Comparison of ENCODE assay signal across 24 mouse cellular contexts in genomic region chr19:3966330-3967075, GRCm38 (mm10). TPM values are rescaled to one million over a fixed set of nuclear protein-coding genes. Genes with fewer than 3 reads are reported as not detected.
DNase-seq lines count a peak whose midpoint lies in the region; ATAC-seq and TF ChIP-seq lines count a peak whose summit lies in the region.
"Had no signal": no experiment of that assay in that cellular context is flagged by ENCODE, and none has a peak within 500 bp of the region (broad histone marks: within the 10 kb centered on the region; RNA-seq: fewer than 3 reads in every experiment).

No protein-coding gene starts in this region.

- TF ChIP-seq POLR2A in heart, adult 2 months (IDR thresholded peaks at IDR 0.05; ENCODE audit: insufficient read depth, low read depth, low read length) = no peak

- H3K36me3 ChIP-seq in heart, adult 2 months (ENCODE audit: control insufficient read depth, insufficient read depth, low read length) = no peaks in the 10 kb centered on the region
- H3K36me3 ChIP-seq in lung, embryonic 14.5 days (ENCODE audit: insufficient read depth) = no peaks in the 10 kb centered on the region
- H3K36me3 ChIP-seq in liver, postnatal 0 days (replicated peaks; ENCODE audit: insufficient read depth, low read length) = no peaks in the 10 kb centered on the region
- H3K36me3 ChIP-seq in intestine, embryonic 15.5 days = no peaks in the 10 kb centered on the region
- H3K36me3 ChIP-seq: liver, embryonic 15.5 days; midbrain, embryonic 15.5 days had no signal

- peak; percentile 11; the same call in 1 of the 2 replicates for TF ChIP-seq CTCF in heart, adult 2 months (IDR thresholded peaks at IDR 0.05)
- peak; percentile 53 for TF ChIP-seq CTCF in lung, embryonic 14.5 days (IDR thresholded peaks at IDR 0.05; ENCODE audit: low read depth)
- TF ChIP-seq CTCF in liver, postnatal 0 days (IDR thresholded peaks at IDR 0.05; ENCODE audit: low read depth) = peak; percentile 30

- H3K9me3 ChIP-seq in lung, embryonic 14.5 days (ENCODE audit: low read depth, low read length) = no peaks in the 10 kb centered on the region
- H3K9me3 ChIP-seq in liver, postnatal 0 days (ENCODE audit: low read length) = no peaks in the 10 kb centered on the region
- no peaks in the 10 kb centered on the region for H3K9me3 ChIP-seq in intestine, embryonic 15.5 days
- H3K9me3 ChIP-seq: liver, embryonic 15.5 days; midbrain, embryonic 15.5 days had no signal

- TF ChIP-seq EP300 in heart, adult 2 months (IDR thresholded peaks at IDR 0.05; ENCODE audit: insufficient read depth, low read depth, low read length) = no peak
- no peak for TF ChIP-seq EP300 in liver, postnatal 0 days (IDR thresholded peaks at IDR 0.05; ENCODE audit: low read depth)

- no peaks in the 10 kb centered on the region for H3K79me2 ChIP-seq in heart, adult 2 months (replicated peaks; ENCODE audit: control insufficient read depth, insufficient read depth, low read length)

- ATAC-seq in lung, embryonic 14.5 days (ENCODE audit: insufficient read depth) = no peak
- ATAC-seq in liver, postnatal 0 days = no peak
- ATAC-seq in intestine, embryonic 15.5 days = no peak
- ATAC-seq: midbrain, embryonic 15.5 days had no signal

- no peak overlapping the region for H3K4me3 ChIP-seq in heart, adult 2 months
- H3K4me3 ChIP-seq in lung, embryonic 14.5 days (ENCODE audit: low read depth, low read length) = no peak overlapping the region
- H3K4me3 ChIP-seq in liver, postnatal 0 days (ENCODE audit: low read depth, low read length) = no peak overlapping the region
- no peak overlapping the region for H3K4me3 ChIP-seq in intestine, embryonic 15.5 days (replicated peaks)
- H3K4me3 ChIP-seq: liver, embryonic 15.5 days; midbrain, embryonic 15.5 days had no signal

- H3K9ac ChIP-seq in heart, adult 2 months (ENCODE audit: low read depth, low read length) = no peak overlapping the region
- no peak overlapping the region for H3K9ac ChIP-seq in lung, embryonic 14.5 days
- H3K9ac ChIP-seq in liver, postnatal 0 days (replicated peaks) = no peak overlapping the region
- no peak overlapping the region for H3K9ac ChIP-seq in intestine, embryonic 15.5 days
- H3K9ac ChIP-seq: liver, embryonic 15.5 days; midbrain, embryonic 15.5 days had no signal

- WGBS in heart, adult 2 months = 70% methylated on average over 11 of the region's 11 CpGs
- WGBS in lung, embryonic 14.5 days = 61% methylated on average over 11 of the region's 11 CpGs
- 74% methylated on average over 11 of the region's 11 CpGs for WGBS in liver, postnatal 0 days (ENCODE audit: insufficient replicate concordance)
- WGBS in intestine, embryonic 15.5 days = 68% methylated on average over 11 of the region's 11 CpGs

- H3K4me1 ChIP-seq in heart, adult 2 months (ENCODE audit: control insufficient read depth, insufficient read depth, low read length) = no peaks in the 10 kb centered on the region
- H3K4me1 ChIP-seq in lung, embryonic 14.5 days (ENCODE audit: insufficient read depth) = no peaks in the 10 kb centered on the region
- no peaks in the 10 kb centered on the region for H3K4me1 ChIP-seq in liver, postnatal 0 days (ENCODE audit: insufficient read depth)
- no peaks in the 10 kb centered on the region for H3K4me1 ChIP-seq in intestine, embryonic 15.5 days (replicated peaks)
- H3K4me1 ChIP-seq: midbrain, embryonic 15.5 days had no signal

- intact Hi-C loops in heart, adult 2 months (cut with DNase I) = no loop called here
- intact Hi-C loops in heart, postnatal 36 days (cut with DNase I) = no loop called here

- H3K27me3 ChIP-seq in heart, adult 2 months (ENCODE audit: control insufficient read depth, insufficient read depth, low read length) = no peaks in the 10 kb centered on the region
- no peaks in the 10 kb centered on the region for H3K27me3 ChIP-seq in lung, embryonic 14.5 days (ENCODE audit: insufficient read depth, low read length)
- H3K27me3 ChIP-seq in liver, postnatal 0 days (ENCODE audit: insufficient read depth, low read length) = no peaks in the 10 kb centered on the region
- no peaks in the 10 kb centered on the region for H3K27me3 ChIP-seq in intestine, embryonic 15.5 days (replicated peaks)
- H3K27me3 ChIP-seq: liver, embryonic 15.5 days; midbrain, embryonic 15.5 days had no signal

- no peak overlapping the region for H3K27ac ChIP-seq in heart, adult 2 months
- H3K27ac ChIP-seq in lung, embryonic 14.5 days (ENCODE audit: low read depth) = no peak overlapping the region
- H3K27ac ChIP-seq in liver, postnatal 0 days (ENCODE audit: low read depth) = no peak overlapping the region
- H3K27ac ChIP-seq in intestine, embryonic 15.5 days = no peak overlapping the region
- H3K27ac ChIP-seq: liver, embryonic 15.5 days; macrophage; midbrain, embryonic 15.5 days had no signal

- no peak for DNase-seq in heart, adult 2 months
- no peak for DNase-seq in heart, postnatal 36 days
- DNase-seq in lung, embryonic 14.5 days = no peak
- DNase-seq in lung, postnatal 14 days = no peak
- peak; percentile 43 for DNase-seq in ZHBTc4 (ENCODE audit: low read depth, low spot score)
- DNase-seq in liver, postnatal 0 days = no peak
- DNase-seq in thymus, postnatal 14 days = no peak
- DNase-seq: adrenal gland, postnatal 25 days; kidney, adult 11 months; kidney, postnatal 25 days; left cerebral cortex, postnatal 4 days; right cerebral cortex, postnatal 4 days had no signal

- H3K4me2 ChIP-seq in lung, embryonic 14.5 days = no peak overlapping the region
- H3K4me2 ChIP-seq in liver, postnatal 0 days (ENCODE audit: low read depth, low read length) = no peak overlapping the region
- no peak overlapping the region for H3K4me2 ChIP-seq in intestine, embryonic 15.5 days (replicated peaks)
- H3K4me2 ChIP-seq: liver, embryonic 15.5 days; midbrain, embryonic 15.5 days had no signal

RNA-seq across cellular contexts. Expression of gene Aldh3b2, which starts 5.6 kb away (rescaled TPM):
- under 1 TPM; 0.18 to 0.26 TPM for total RNA-seq in heart, adult 2 months (2021)
- 0.91 and 1.6 TPM in 2 replicates for polyA plus RNA-seq in heart, adult 2 months (2012; rRNA removed)
- total RNA-seq in heart, postnatal 36 days (2021) = under 1 TPM in 1 of 2 experiments, not detected in 1; 0.39 TPM
- polyA plus RNA-seq in lung, embryonic 14.5 days (2014; fragmentation: Nextera tagmentation; extraction: Ambion mirVana) = 0.62 and 1.0 TPM in 2 replicates
- 0.09 and 0.11 TPM in 2 replicates for polyA plus RNA-seq in liver, postnatal 0 days (2015; fragmentation: Nextera tagmentation; extraction: Ambion mirVana)
- polyA plus RNA-seq in intestine, embryonic 15.5 days (2015; fragmentation: Nextera tagmentation; extraction: Ambion mirVana) = 0.78 and 0.84 TPM in 2 replicates
- total RNA-seq: MEL had no signal
- polyA plus RNA-seq: macrophage had no signal

RNA-seq across cellular contexts. Expression of gene Aldh3b3, which starts 8.1 kb away (rescaled TPM):
- total RNA-seq in heart, adult 2 months (2021) = under 1 TPM; 0.39 to 0.61 TPM
- 2.8 and 5.4 TPM in 2 replicates for polyA plus RNA-seq in heart, adult 2 months (2012; rRNA removed)
- total RNA-seq in heart, postnatal 36 days (2021) = under 1 TPM; 0.38 to 0.56 TPM
- not detected in 2 replicates for polyA plus RNA-seq in lung, embryonic 14.5 days (2014; fragmentation: Nextera tagmentation; extraction: Ambion mirVana)
- 0.04 and 0.13 TPM in 2 replicates for polyA plus RNA-seq in liver, postnatal 0 days (2015; fragmentation: Nextera tagmentation; extraction: Ambion mirVana)
- polyA plus RNA-seq in intestine, embryonic 15.5 days (2015; fragmentation: Nextera tagmentation; extraction: Ambion mirVana) = not detected in 2 replicates
- total RNA-seq: layer of hippocampus, postnatal 10 days; left cerebral cortex, postnatal 4 days; MEL had no signal
- polyA plus RNA-seq: forebrain, embryonic 11.5 days; heart, embryonic 14.5 days; hindbrain, embryonic 11.5 days; macrophage; midbrain, embryonic 15.5 days; neural tube, embryonic 11.5 days had no signal

RNA-seq across cellular contexts. Expression of gene Acy3, which starts 19.9 kb away (rescaled TPM):
- 10 to 100 TPM; 21.5 to 28.0 TPM for total RNA-seq in heart, adult 2 months (2021)
- polyA plus RNA-seq in heart, adult 2 months (2012; rRNA removed) = 68.7 and 89.9 TPM in 2 replicates
- total RNA-seq in heart, postnatal 36 days (2021) = 10 to 100 TPM; 22.8 to 24.4 TPM
- polyA plus RNA-seq in lung, embryonic 14.5 days (2014; fragmentation: Nextera tagmentation; extraction: Ambion mirVana) = 7.2 and 8.0 TPM in 2 replicates
- 19.3 and 22.0 TPM in 2 replicates for polyA plus RNA-seq in liver, postnatal 0 days (2015; fragmentation: Nextera tagmentation; extraction: Ambion mirVana)
- polyA plus RNA-seq in intestine, embryonic 15.5 days (2015; fragmentation: Nextera tagmentation; extraction: Ambion mirVana) = 12.8 and 14.2 TPM in 2 replicates

RNA-seq across cellular contexts. Expression of gene Tbx10, which starts 26.0 kb away (rescaled TPM):
- not detected for total RNA-seq in heart, adult 2 months (2021)
- polyA plus RNA-seq in heart, adult 2 months (2012; rRNA removed) = 0.14 TPM in 1 of 2 replicates, not detected in the other
- not detected for total RNA-seq in heart, postnatal 36 days (2021)
- not detected in 2 replicates for polyA plus RNA-seq in lung, embryonic 14.5 days (2014; fragmentation: Nextera tagmentation; extraction: Ambion mirVana)
- not detected in 2 replicates for polyA plus RNA-seq in liver, postnatal 0 days (2015; fragmentation: Nextera tagmentation; extraction: Ambion mirVana)
- polyA plus RNA-seq in intestine, embryonic 15.5 days (2015; fragmentation: Nextera tagmentation; extraction: Ambion mirVana) = 0.35 and 0.38 TPM in 2 replicates
- total RNA-seq: adrenal gland, postnatal 25 days; gastrocnemius, postnatal 4 days; layer of hippocampus, postnatal 10 days; left cerebral cortex, postnatal 4 days; MEL had no signal
- polyA plus RNA-seq: forebrain, embryonic 11.5 days; heart, embryonic 14.5 days; macrophage; midbrain, embryonic 15.5 days; neural tube, embryonic 11.5 days; thymus, postnatal 0 days had no signal

RNA-seq across cellular contexts. Expression of gene Unc93b1, which starts 31.5 kb away (rescaled TPM):
- 10 to 100 TPM; 17.5 to 18.3 TPM for total RNA-seq in heart, adult 2 months (2021)
- polyA plus RNA-seq in heart, adult 2 months (2012; rRNA removed) = 38.1 and 45.5 TPM in 2 replicates
- 10 to 100 TPM; 16.9 to 20.6 TPM for total RNA-seq in heart, postnatal 36 days (2021)
- 13.3 and 14.8 TPM in 2 replicates for polyA plus RNA-seq in lung, embryonic 14.5 days (2014; fragmentation: Nextera tagmentation; extraction: Ambion mirVana)
- polyA plus RNA-seq in liver, postnatal 0 days (2015; fragmentation: Nextera tagmentation; extraction: Ambion mirVana) = 42.6 and 48.1 TPM in 2 replicates
- 20.2 and 21.8 TPM in 2 replicates for polyA plus RNA-seq in intestine, embryonic 15.5 days (2015; fragmentation: Nextera tagmentation; extraction: Ambion mirVana)
